Mouse (Mus musculus): ENCODE results near the gene Gapdhs. TPM values are rescaled to one million over a fixed set of nuclear protein-coding genes. Genes with fewer than 3 reads are reported as not detected.

The Gapdhs gene
- total RNA-seq, 2 experiments from 2014 or later: not detected

DNA sequence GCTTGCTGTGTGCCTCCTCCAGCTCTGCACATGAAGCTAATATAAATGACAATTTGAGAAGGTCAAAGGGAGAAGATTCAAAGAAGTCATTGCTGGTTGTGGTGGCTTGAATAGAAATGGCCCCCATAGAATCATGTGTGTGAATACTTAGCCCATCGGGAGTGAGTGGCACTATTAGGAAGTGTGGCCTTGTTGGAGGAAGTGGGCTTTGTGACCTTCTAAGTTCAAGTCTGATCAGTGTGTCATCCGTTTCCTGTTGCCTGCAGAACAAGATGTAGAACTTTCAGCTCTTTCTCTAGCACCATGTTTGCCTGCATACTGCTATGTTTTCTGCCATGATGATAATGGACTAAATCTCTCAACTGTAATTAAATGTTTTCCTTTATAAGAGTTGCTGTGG lies 60.1 kb downstream of the Gapdhs start:
- no peak for DNase-seq (ENCODE audit: extremely low spot score in 1 of 2, low spot score in 1 of 2)

DNA sequence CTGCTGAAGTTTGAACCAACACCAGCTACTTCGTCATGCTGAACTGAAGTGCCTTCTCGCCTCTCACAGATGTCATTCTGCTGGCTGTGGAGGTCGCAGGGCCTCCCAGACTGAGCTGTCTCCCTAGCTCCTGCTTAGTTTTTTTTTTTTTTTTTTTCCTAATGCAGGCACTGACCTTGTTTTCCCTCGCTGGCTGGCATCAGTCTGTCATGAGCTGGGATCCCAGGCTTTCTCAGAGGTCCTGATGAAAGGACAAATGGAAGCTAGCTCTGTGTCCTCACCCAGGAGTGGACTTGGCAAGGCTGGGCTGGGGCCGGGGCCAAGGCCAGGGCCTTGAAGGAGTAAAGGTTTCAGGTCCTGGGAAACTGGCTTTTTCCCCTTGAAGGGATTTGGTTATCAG lies 61.6 kb downstream of the Gapdhs start:
- DNase-seq (ENCODE audit: extremely low spot score in 1 of 2, low spot score in 1 of 2): no peak

Other genes with a start within 250 kb of the Gapdhs start
- gene Arhgap33, start 208.6 kb downstream of the Gapdhs start, total RNA-seq (2021): 100 to 1,000 TPM; 103 to 132 TPM
- gene Hspb6, start 191.5 kb downstream of the Gapdhs start, total RNA-seq (2021): 1 to 10 TPM; 3.4 to 4.3 TPM
- 1 to 10 TPM; 3.5 to 3.6 TPM for gene Proser3, start 191.4 kb downstream of the Gapdhs start, total RNA-seq (2021)
- gene Lin37, start 183.8 kb downstream of the Gapdhs start, total RNA-seq (2021): 10 to 100 TPM; 36.8 to 44.9 TPM
- gene U2af1l4, start 180.4 kb downstream of the Gapdhs start, total RNA-seq (2021): 10 to 100 TPM; 69.8 to 72.5 TPM
- 1 to 10 TPM; 6.8 to 8.8 TPM for gene Gm49396, start 180.3 kb downstream of the Gapdhs start, total RNA-seq (2021)
- 10 to 100 TPM; 76.0 to 92.1 TPM for gene Psenen, start 180.1 kb downstream of the Gapdhs start, total RNA-seq (2021)
- 1 to 10 TPM; 4.7 to 5.2 TPM for gene Igflr1, start 178.3 kb downstream of the Gapdhs start, total RNA-seq (2021)
- gene Kmt2b, start 155.0 kb downstream of the Gapdhs start, total RNA-seq (2021): 10 to 100 TPM; 39.1 to 57.1 TPM
- gene Zbtb32, start 144.8 kb downstream of the Gapdhs start, total RNA-seq (2021): not detected
- gene Upk1a, start 130.8 kb downstream of the Gapdhs start, total RNA-seq (2021): under 1 TPM in 1 of 2 experiments, not detected in 1; 0.20 TPM
- gene Cox6b1, start 117.5 kb downstream of the Gapdhs start, total RNA-seq (2021): 100 to 1,000 TPM; 631 to 741 TPM
- gene Etv2, start 107.8 kb downstream of the Gapdhs start, total RNA-seq (2021): not detected
- gene Rbm42, start 93.4 kb downstream of the Gapdhs start, total RNA-seq (2021): 10 to 100 TPM; 75.3 to 81.5 TPM
- 1 to 10 TPM; 4.2 to 6.6 TPM for gene Haus5, start 78.7 kb downstream of the Gapdhs start, total RNA-seq (2021)
- not detected for gene Pmis2, start 72.1 kb downstream of the Gapdhs start, total RNA-seq (2021)
- gene 2200002J24Rik, start 44.8 kb downstream of the Gapdhs start, total RNA-seq (2021): not detected
- gene Atp4a, start 31.5 kb downstream of the Gapdhs start, total RNA-seq (2021): 1 to 10 TPM in 1 of 2 experiments, under 1 TPM in 1; 0.74 to 1.1 TPM
- gene Tmem147, start 14.1 kb downstream of the Gapdhs start, total RNA-seq (2021): 100 to 1,000 TPM; 116 to 132 TPM
- 1 to 10 TPM; 7.5 to 7.7 TPM for gene Sbsn, start 7.8 kb upstream of the Gapdhs start, total RNA-seq (2021)
- 1 to 10 TPM in 1 of 2 experiments, under 1 TPM in 1; 0.66 to 1.3 TPM for gene Dmkn, start 20.1 kb upstream of the Gapdhs start, total RNA-seq (2021)
- not detected for gene Krtdap, start 44.2 kb upstream of the Gapdhs start, total RNA-seq (2021)
- not detected for gene Ffar2, start 80.1 kb upstream of the Gapdhs start, total RNA-seq (2021)
- gene Ffar3, start 112.5 kb upstream of the Gapdhs start, total RNA-seq (2021): not detected
- not detected for gene Ffar1, start 117.9 kb upstream of the Gapdhs start, total RNA-seq (2021)
- gene Cd22, start 136.7 kb upstream of the Gapdhs start, total RNA-seq (2021): not detected
- 100 to 1,000 TPM; 319 to 342 TPM for gene Mag, start 171.2 kb upstream of the Gapdhs start, total RNA-seq (2021)
- gene Hamp2, start 181.0 kb upstream of the Gapdhs start, total RNA-seq (2021): not detected
- gene Hamp, start 200.4 kb upstream of the Gapdhs start, total RNA-seq (2021): not detected
- gene Usf2, start 213.1 kb upstream of the Gapdhs start, total RNA-seq (2021): 100 to 1,000 TPM; 124 to 126 TPM
- gene Lsr, start 229.8 kb upstream of the Gapdhs start, total RNA-seq (2021): 1 to 10 TPM; 6.3 to 8.4 TPM
- under 1 TPM; 0.22 to 0.45 TPM for gene Fam187b, start 230.1 kb upstream of the Gapdhs start, total RNA-seq (2021)

Data from layer of hippocampus, postnatal 25 days (tissue).